ENCODE assay signal across 8 mouse cellular contexts in genomic region chr8:94186542-94186941, GRCm38 (mm10). TPM values are rescaled to one million over a fixed set of nuclear protein-coding genes. Genes with fewer than 3 reads are reported as not detected.
DNase-seq lines count a peak whose midpoint lies in the region; ATAC-seq and TF ChIP-seq lines count a peak whose summit lies in the region.

No protein-coding gene starts in this region.

- peak; percentile 20; the same call in 1 of the 2 replicates for ATAC-seq in common myeloid progenitor, adult 5-6 weeks (replicated peaks; ENCODE audit: low read depth, poor library complexity, severe bottlenecking)
- peak; percentile 13 for ATAC-seq in granulocyte monocyte progenitor cell, adult 5-6 weeks (replicated peaks; ENCODE audit: poor library complexity, severe bottlenecking)
- ATAC-seq in lung, embryonic 14.5 days (ENCODE audit: insufficient read depth), result peak; percentile 77

- no peak for TF ChIP-seq POLR2A in olfactory bulb, adult 2 months (IDR thresholded peaks at IDR 0.05; ENCODE audit: insufficient read depth, low read depth, low read length)

- H3K4me3 ChIP-seq in lung, embryonic 14.5 days (ENCODE audit: low read depth, low read length), result peak overlapping the region; percentile 16; the same call in 1 of the 2 replicates
- H3K4me3 ChIP-seq in olfactory bulb, adult 2 months (ENCODE audit: insufficient read depth, low read depth, low read length), result no peak overlapping the region

- H3K27ac ChIP-seq in lung, embryonic 14.5 days (ENCODE audit: low read depth), result peak overlapping the region; percentile 36; the same call in 1 of the 2 replicates
- H3K27ac ChIP-seq in olfactory bulb, adult 2 months (ENCODE audit: insufficient read depth, low read depth, low read length), result no peak overlapping the region

- peak overlapping the region; percentile 11; the same call in 1 of the 2 replicates for H3K9ac ChIP-seq in lung, embryonic 14.5 days

- peaks cover 49% of the 10 kb centered on the region for H3K27me3 ChIP-seq in lung, embryonic 14.5 days (ENCODE audit: insufficient read depth, low read length)

- peak; percentile 80 for TF ChIP-seq CTCF in lung, embryonic 14.5 days (IDR thresholded peaks at IDR 0.05; ENCODE audit: low read depth)
- 0 out of 2 replicates have a peak, but pooled peaks have one; percentile 19 for TF ChIP-seq CTCF in olfactory bulb, adult 2 months (IDR thresholded peaks at IDR 0.05; ENCODE audit: insufficient read depth, low read depth, low read length)

- H3K9me3 ChIP-seq in lung, embryonic 14.5 days (ENCODE audit: low read depth, low read length), result no peaks in the 10 kb centered on the region

- no peaks in the 10 kb centered on the region for H3K36me3 ChIP-seq in lung, embryonic 14.5 days (ENCODE audit: insufficient read depth)

- WGBS in lung, embryonic 14.5 days, result 4% methylated on average over 17 of the region's 17 CpGs
- WGBS in olfactory bulb, adult 2 months, result 36% methylated on average over 17 of the region's 17 CpGs

- H3K4me2 ChIP-seq in lung, embryonic 14.5 days, result peak overlapping the region; percentile 51

- peak; percentile 38 for DNase-seq in right cerebral cortex, postnatal 25 days
- no peak for DNase-seq in right cerebral cortex, postnatal 36 days (ENCODE audit: low spot score in 2 of 2)
- DNase-seq in kidney, adult 11 months, result peak; percentile 83
- DNase-seq in lung, embryonic 14.5 days, result peak; percentile 81
- DNase-seq in urinary bladder, adult 18-20 months (ENCODE audit: low spot score in 2 of 2), result peak; percentile 81 to 82

- H3K4me1 ChIP-seq in lung, embryonic 14.5 days (ENCODE audit: insufficient read depth), result peaks cover 2% of the 10 kb centered on the region; the same call in 1 of the 2 replicates
- peaks cover 28% of the 10 kb centered on the region for H3K4me1 ChIP-seq in olfactory bulb, adult 2 months (ENCODE audit: control insufficient read depth, insufficient read depth, low read length)

RNA-seq across cellular contexts. Expression of gene Mt1, which starts 7.7 kb away (rescaled TPM):
- 115 and 180 TPM in 2 replicates for total RNA-seq in common myeloid progenitor, adult 5-6 weeks (2017)
- 120 and 175 TPM in 2 replicates for total RNA-seq in granulocyte monocyte progenitor cell, adult 5-6 weeks (2014; fragmentation: Nextera tagmentation)
- 233 and 290 TPM in 2 replicates for total RNA-seq in granulocyte monocyte progenitor cell, adult 5-6 weeks (2017)
- polyA plus RNA-seq in lung, embryonic 14.5 days (2014; fragmentation: Nextera tagmentation; extraction: Ambion mirVana), result 57.4 and 71.3 TPM in 2 replicates
- polyA plus RNA-seq in olfactory bulb, adult 2 months (2012; ENCODE audit: insufficient read depth, insufficient read length, low replicate concordance, missing spikeins), result 885 TPM in 1 of 2 replicates, not detected in the other

RNA-seq across cellular contexts. Expression of gene Mt2, which starts 14.1 kb away (rescaled TPM):
- 113 and 182 TPM in 2 replicates for total RNA-seq in common myeloid progenitor, adult 5-6 weeks (2017)
- total RNA-seq in granulocyte monocyte progenitor cell, adult 5-6 weeks (2014; fragmentation: Nextera tagmentation), result 0.82 and 4.7 TPM in 2 replicates
- total RNA-seq in granulocyte monocyte progenitor cell, adult 5-6 weeks (2017), result 3.9 and 8.7 TPM in 2 replicates
- polyA plus RNA-seq in lung, embryonic 14.5 days (2014; fragmentation: Nextera tagmentation; extraction: Ambion mirVana), result 12.3 and 15.2 TPM in 2 replicates
- polyA plus RNA-seq in olfactory bulb, adult 2 months (2012; ENCODE audit: insufficient read depth, insufficient read length, low replicate concordance, missing spikeins), result not detected in 2 replicates

RNA-seq across cellular contexts. Expression of gene Nup93, which starts 27.8 kb away (rescaled TPM):
- 42.3 and 46.4 TPM in 2 replicates for total RNA-seq in common myeloid progenitor, adult 5-6 weeks (2017)
- 38.9 and 45.1 TPM in 2 replicates for total RNA-seq in granulocyte monocyte progenitor cell, adult 5-6 weeks (2014; fragmentation: Nextera tagmentation)
- total RNA-seq in granulocyte monocyte progenitor cell, adult 5-6 weeks (2017), result 45.5 and 46.0 TPM in 2 replicates
- polyA plus RNA-seq in lung, embryonic 14.5 days (2014; fragmentation: Nextera tagmentation; extraction: Ambion mirVana), result 118 and 126 TPM in 2 replicates
- polyA plus RNA-seq in olfactory bulb, adult 2 months (2012; ENCODE audit: insufficient read depth, insufficient read length, low replicate concordance, missing spikeins), result not detected in 2 replicates

RNA-seq across cellular contexts. Expression of gene Mt3, which starts 34.1 kb away (rescaled TPM):
- not detected in 2 replicates for total RNA-seq in common myeloid progenitor, adult 5-6 weeks (2017)
- total RNA-seq in granulocyte monocyte progenitor cell, adult 5-6 weeks (2014; fragmentation: Nextera tagmentation), result not detected in 2 replicates
- total RNA-seq in granulocyte monocyte progenitor cell, adult 5-6 weeks (2017), result not detected in 2 replicates
- polyA plus RNA-seq in lung, embryonic 14.5 days (2014; fragmentation: Nextera tagmentation; extraction: Ambion mirVana), result 2.9 TPM in 2 replicates
- not detected in 2 replicates for polyA plus RNA-seq in olfactory bulb, adult 2 months (2012; ENCODE audit: insufficient read depth, insufficient read length, low replicate concordance, missing spikeins)

RNA-seq across cellular contexts. Expression of gene Mt4, which starts 49.5 kb away (rescaled TPM):
- not detected in 2 replicates for total RNA-seq in common myeloid progenitor, adult 5-6 weeks (2017)
- total RNA-seq in granulocyte monocyte progenitor cell, adult 5-6 weeks (2014; fragmentation: Nextera tagmentation), result not detected in 2 replicates
- total RNA-seq in granulocyte monocyte progenitor cell, adult 5-6 weeks (2017), result not detected in 2 replicates
- not detected in 2 replicates for polyA plus RNA-seq in lung, embryonic 14.5 days (2014; fragmentation: Nextera tagmentation; extraction: Ambion mirVana)
- not detected in 2 replicates for polyA plus RNA-seq in olfactory bulb, adult 2 months (2012; ENCODE audit: insufficient read depth, insufficient read length, low replicate concordance, missing spikeins)

Comparison
In these comparisons a context has a peak if more than half of its experiments do, and no peak if none do; other contexts are left out.
1. DNase-seq: peak in right cerebral cortex, postnatal 25 days (single experiment), kidney, adult 11 months (single experiment), lung, embryonic 14.5 days (single experiment) and urinary bladder, adult 18-20 months (2 of 2); none in right cerebral cortex, postnatal 36 days (0 of 2).
2. ATAC-seq: peak in every context shown above with its lines; median percentile 77 in lung, embryonic 14.5 days; 20 in common myeloid progenitor, adult 5-6 weeks; 13 in granulocyte monocyte progenitor cell, adult 5-6 weeks.
3. RNA of gene Mt2, which starts 14.1 kb away (total RNA-seq): 113 to 182 TPM in common myeloid progenitor, adult 5-6 weeks; 0.82 to 8.7 TPM in granulocyte monocyte progenitor cell, adult 5-6 weeks; every median in the first group is over 10 times any median in the second.